Mouse (Mus musculus): Measurements from ENCODE around the gene Cd180.
A peak's percentile ranks its signal among the peaks of the same experiment; 100 is the strongest.

Cd180 gene

DNA sequence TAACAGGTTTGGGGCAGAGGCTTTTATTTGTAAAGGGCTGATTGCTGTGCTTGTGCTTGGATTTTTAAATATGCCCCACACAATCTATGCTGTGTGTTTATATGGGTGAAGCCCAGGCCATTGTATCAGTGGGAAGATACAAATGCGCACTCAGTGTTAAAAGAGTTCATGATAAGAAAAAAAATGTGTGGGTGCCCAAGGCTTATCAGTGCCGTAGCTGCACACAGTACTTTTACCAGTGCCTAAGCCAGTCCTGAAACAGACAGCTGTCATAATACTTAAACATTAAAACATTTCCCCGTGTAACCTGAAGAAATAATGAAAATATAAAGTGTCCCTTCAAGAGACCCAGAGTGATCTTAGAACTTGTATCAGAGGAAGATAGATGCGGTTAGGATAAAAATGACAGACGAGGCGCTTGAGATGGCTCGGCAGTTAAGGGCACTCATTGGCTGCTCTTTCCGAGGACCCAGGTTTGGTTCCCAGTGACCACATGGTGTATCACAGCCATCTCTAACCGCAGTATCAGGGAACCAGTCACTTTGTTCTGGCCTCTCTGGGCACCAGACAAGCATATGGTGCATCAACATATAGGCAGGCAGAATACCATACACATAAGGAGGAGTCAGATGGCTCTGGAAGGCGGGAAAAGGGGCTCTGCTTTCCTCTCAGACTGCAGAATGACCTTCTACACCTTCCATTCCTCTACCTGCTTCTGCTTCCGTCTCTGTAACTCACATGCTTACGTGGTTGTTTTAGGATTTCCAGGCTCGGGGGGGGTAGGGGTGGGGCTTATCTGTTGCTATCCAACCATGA, 46.6 kb downstream of the Cd180 start:
- DNase-seq (ENCODE audit: low spot score in 2 of 2): no peak

DNA sequence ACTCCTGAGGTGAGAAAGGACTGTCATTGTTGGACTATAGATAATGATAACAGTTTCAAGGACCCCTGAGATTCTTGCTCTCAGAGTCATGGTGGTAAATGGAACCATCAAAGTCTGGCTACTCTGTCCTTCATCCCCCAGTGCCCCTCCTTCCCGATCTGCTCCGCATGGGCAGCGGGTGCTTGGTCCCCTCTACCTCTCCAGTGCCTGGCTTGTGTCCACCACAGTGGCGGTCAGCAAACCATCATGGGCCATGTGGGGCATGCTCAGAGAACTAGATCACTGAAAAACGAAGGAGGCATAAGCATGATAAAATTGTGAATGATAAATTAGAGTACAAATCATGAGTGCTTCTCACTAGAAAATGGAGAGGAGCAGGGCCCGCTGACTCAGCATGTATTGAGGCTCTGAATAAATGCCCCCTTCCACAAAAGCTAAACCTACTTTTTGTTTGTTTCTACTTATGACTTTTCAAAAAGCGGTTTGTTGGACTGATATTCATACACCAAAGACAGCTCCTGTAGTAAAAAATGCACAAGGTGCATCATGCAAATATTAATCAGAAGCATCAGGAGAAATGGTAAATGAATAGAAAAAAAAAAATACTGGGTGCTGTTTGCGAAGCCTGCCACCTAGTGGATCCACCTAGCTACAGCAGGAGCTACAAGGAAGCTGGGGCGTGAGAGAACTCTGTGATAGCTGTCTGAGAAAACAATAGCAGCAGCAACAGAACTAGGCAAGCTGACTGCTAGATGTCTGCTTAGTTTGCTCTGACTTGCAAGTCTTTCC, 51.3 kb downstream of the Cd180 start:
- peak in 1 of 2 experiments; percentile 69 for DNase-seq (ENCODE audit: low spot score in 2 of 2)

DNA sequence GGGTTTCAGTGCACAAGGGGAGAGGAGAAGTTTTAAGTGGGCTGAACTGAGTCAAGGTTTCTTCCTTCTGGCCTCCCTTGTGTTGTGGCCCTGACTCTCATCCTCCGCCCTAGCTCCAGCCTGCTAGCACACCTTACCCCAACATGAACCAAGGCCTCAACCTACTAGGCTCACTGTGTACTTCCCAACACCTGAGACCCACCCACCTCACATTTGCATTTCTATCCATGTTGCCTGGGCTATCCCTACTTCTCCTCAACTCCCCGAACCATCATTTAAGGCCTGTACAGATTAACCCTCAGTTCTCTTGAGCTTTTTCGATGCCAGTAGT, 51.9 kb downstream of the Cd180 start:
- no peak for DNase-seq (ENCODE audit: low spot score in 2 of 2)

DNA sequence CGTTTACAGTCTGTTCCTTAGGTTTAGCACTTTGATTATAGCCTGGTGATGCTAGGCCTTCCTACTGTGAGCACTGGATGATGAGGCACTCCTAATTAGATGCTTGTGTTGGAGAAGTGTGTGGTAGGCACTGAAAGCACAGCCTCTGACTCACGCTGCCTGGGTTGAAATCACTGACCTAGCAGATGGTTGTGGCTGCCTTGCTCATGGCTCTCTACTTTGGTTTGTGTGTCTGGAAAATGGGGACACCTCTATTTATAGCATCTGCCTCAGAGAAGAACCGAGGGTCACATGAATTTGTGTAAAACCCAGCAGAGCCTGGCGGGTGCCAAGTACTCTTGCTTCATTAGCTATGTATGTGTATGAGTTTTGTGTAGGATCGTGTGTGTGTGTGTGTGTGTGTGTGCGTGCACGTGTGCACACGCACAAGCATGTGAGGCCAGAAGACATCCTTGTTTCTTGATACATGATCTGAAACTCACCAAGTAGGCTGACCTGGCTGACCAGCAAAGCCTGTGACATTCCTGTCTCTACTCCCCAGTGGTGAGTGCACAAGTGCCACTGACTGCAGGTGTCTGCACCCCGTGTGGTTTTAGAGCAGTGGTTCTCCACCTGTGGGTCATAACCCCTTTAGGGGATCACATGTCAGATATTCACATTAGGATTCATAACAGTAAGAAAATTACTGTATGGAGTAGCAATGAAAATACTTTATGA, 52.4 kb downstream of the Cd180 start:
- no peak for DNase-seq (ENCODE audit: low spot score in 2 of 2)

DNA sequence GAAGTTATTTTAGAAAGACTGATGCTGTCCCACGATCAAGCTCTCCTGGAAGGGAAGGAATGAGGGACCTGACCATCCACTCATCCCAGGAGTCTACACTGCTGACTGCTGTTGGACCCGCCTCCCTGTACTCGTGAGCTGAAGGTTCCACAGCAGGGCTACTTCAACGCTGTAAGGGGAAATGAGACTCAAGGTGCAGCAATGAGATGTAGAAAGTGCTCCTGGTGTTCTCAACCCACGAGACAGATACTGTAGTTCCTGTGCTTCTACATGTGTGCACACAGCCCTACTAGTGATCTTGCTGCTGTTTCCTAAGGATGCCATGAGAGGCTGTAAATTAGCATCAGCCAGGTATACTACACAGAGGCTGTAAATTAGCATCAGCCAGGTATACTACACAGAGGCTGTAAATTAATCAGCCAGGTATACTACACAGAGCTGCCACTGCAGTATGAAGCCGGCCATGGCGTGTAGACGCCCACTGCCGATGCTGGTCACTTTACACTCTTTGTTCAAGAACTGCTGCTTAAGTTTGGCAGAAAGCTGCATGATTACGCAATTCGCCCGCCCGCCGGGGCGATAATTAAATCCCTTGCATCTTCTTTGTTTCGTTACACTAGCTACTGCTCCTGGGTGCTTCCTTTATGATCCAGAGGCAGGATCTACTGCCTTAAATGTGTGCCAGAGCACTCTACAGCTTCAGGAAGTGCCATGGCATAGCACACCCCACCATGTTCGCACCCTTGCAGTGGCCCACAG, 53.6 kb downstream of the Cd180 start:
- DNase-seq (ENCODE audit: low spot score in 2 of 2): no peak

DNA sequence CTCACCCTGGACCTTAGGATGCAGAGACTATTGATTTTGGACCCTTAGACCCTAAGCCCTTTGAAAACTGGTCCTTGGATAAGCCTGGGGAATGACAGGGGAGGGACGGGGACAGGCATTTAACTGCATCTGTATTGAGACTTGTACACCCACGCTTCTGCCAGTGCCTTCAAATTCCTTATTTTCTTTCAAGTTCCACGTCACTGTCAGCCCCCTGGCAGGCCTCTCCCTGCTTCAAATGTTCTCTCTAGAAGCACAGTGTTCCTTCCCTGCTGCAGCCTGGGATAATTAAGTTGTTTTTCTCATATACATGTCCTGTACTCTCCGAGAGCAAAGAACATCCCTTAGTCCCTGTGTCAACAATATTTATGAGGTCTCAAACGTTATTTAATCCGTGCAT, 55.8 kb downstream of the Cd180 start:
- DNase-seq (ENCODE audit: low spot score in 2 of 2): no peak

DNA sequence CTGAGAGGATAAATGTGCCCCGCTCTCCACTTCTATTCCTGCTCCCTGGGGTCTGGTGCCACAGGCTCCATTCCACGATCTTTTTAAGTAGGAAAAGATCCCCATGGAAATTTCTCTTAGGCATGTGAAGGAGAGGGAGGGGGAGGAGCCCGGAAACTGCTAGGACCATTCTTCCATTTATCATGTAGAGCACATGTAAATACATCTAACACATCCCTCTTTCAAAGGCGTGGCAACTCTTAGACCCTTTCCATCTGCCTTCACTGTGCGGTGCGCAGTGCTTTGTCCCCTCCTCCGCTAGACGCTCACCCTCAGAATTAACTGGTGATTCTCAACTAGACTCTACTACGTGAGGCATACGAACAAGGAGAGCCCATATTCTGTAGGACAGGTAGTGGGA, 56.5 kb downstream of the Cd180 start:
- DNase-seq (ENCODE audit: low spot score in 2 of 2): no peak

DNA sequence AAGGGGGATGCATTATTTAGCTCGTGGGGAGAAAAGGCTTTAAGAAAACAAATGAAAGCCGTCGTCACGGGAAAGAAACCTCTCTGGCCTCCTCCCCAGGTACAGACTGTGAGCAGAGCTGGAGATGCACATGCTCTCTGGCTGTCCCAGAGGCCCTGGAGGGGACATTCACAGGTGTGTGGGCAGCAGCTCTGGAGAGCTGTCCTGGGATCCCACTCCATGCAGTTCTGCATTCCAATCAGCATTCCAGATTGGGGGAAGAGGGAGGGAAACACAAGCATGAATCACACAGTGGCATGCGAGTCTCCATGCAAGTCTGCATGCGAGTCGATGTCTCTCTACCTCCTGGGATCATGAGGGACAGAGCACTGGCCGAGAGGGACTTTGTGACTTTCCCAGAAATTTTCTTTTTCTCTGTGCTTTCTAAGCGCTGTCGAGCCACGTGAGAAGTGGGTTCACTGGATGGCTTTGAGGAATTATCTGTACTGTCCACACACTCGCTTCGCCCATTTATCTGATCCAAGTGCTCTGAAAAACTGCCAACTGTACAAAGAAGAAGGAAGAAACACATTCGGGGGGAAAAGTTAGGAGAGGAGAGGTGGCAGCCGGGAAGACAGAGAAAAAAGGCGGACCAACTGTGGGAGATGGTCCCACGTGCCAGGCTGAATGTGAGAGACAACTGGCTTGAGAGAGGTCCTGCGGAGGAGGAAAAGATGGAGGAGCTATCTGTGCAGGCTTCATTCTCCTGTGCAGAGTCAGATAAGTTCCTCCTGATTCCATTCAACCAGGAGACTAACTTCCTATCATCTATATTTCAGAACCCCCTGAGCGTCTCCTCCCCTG, 60.6 kb downstream of the Cd180 start:
- DNase-seq (ENCODE audit: low spot score in 2 of 2): no peak

DNA sequence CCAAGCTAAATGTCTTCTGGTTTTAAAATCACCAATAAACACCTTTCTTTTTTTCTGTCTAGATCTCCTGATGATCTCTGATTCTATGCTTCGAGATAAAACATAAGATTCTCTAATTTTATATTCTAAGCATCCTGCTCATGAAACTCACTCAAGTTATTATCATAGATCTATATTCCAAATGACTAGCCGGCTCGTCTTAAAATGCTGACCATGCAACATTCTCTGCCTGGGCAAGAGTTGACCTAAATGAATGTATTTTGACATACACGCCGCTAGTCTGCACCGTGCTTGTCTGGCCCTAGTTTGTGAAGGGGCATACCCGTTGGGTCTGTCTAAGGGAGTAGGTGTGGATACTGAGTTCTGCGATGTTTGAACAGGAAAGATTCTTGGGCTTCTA, 61.8 kb downstream of the Cd180 start:
- no peak for DNase-seq (ENCODE audit: low spot score in 2 of 2)

DNA sequence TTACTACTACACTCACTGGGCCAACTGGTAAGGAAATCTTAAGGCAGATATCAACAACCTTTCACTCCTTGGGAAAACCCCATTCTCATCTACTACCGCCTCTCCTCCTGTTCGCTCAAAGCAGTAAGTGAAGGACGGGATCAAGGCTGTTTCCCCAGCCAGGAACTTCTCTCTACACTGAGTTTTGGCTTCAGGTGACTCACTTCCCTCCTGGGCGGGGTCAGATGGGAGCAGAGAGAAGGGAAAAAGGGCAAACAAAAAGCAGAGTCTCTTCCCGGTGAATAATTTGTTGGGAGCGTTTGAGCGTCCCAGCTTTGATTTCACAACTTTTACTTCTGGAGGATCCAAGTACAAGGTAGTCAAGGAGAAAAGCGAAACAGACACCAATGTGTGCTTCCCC, 62.7 kb downstream of the Cd180 start:
- DNase-seq (ENCODE audit: low spot score in 2 of 2): no peak

DNA sequence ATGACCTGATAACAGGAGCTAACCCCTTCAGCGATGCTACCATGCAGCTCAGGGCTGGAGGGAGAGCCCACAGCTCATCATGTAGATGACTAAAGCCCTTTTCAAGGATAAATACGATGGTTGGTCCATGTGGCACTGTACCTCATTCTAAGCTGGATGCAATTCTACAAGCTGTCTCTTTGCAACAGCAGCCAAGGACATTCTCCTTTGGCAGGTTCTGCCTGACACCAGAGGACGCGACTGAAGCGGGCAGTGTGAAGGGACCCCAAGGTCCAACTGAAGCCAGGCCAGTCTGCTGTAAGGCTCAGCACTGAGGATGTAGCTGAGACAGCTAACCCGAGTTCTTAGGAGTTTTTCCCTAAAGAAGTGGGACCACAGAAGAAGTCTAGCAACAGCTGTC, 64.7 kb downstream of the Cd180 start:
- no peak for DNase-seq (ENCODE audit: low spot score in 2 of 2)

DNA sequence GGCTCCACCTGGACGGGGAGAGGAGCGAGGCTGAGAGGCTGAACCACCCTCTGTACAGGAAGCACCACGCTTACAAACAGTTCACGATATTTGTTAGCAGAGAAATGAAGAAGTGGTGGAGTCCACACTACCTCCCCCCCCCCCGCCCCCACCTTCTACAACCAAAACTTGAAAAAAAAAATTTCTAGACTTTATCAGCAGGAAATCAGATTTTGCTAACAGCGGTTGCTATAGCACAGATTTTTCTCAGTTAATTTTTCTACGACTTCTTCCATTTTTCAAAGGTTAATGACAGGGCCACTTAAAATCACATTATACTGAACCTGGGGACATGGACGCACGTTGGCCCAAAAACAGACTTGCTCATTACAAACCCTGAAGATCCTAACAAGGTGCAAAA, 68.1 kb downstream of the Cd180 start:
- DNase-seq (ENCODE audit: low spot score in 2 of 2): no peak

DNA sequence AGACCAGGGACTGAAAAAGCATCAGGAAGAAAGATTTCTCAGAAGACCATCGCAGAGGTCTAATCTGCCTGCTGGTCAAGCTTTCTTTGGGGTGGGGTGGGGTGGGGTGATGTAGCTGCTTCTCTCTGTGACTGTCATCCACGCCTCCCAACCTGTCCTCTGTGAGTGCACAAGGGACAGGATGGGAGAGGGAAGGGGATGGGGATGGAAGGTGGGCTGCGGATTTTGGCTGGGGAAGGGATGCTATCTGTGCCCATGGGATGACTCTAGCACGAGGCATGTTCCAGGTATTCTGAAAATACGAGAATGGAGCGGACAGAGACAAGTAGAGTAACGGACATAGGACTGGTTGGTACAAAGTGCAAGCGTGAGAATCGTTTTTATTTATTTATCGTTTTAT, 68.8 kb downstream of the Cd180 start:
- no peak for DNase-seq (ENCODE audit: low spot score in 2 of 2)

DNA sequence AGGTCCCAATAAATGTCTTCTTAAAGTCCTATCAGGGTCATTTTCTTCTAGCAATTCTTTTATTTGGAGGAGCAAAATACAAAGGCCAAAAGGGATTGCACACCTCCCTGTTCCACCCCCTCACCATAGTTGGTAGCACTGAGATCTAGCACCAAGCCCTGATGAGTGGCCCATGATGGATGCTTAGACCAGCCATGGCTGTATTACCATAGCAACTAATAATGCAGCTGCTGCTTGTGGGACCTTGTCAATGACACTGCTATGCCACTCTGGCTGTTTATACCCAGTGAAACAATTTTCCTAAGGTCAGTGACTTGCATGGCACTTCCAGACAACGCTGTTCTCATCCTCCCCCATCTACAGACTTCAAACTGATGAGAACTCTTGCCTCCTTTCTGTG, 70.9 kb downstream of the Cd180 start:
- no peak for DNase-seq (ENCODE audit: low spot score in 2 of 2)

DNA sequence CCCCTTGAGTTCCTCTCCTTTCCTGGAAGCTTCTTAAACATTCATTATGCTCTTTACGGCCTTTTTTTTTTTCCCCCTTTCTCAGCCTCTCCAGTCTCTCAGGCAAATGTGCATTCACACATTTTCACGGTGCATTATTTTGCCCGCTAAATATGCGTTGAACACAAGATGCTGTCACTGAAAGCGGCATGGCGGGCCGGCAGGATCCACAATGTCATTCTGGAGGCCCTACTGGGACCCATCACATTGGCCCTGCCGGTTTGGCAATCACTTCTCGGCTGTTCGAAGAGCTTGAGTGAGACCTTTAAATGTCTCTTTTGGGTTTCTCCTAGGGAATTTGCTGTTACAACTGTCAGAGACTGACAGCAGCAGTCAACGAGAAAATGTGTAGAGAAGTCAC, 71.9 kb downstream of the Cd180 start:
- no peak for DNase-seq (ENCODE audit: low spot score in 2 of 2)

DNA sequence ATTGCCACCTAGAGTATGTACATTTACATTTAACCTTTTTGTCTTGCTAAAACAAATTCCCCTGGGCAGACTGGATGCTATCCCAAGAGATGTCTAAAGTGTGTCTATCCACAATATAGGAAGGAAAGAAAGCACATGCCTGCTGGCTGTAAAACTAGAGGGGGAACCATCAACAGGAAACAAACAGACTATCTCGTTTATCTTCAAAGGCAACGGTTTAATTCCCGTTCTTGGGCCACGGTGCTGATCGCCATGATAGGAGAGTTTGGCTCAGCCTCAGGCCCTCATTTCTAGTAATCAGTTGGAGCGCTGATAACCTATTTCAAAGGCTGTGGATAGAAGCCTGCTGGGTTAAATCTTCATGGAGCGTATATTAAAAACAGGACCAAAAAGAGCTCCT, 73.8 kb downstream of the Cd180 start:
- no peak for DNase-seq (ENCODE audit: low spot score in 2 of 2)

DNA sequence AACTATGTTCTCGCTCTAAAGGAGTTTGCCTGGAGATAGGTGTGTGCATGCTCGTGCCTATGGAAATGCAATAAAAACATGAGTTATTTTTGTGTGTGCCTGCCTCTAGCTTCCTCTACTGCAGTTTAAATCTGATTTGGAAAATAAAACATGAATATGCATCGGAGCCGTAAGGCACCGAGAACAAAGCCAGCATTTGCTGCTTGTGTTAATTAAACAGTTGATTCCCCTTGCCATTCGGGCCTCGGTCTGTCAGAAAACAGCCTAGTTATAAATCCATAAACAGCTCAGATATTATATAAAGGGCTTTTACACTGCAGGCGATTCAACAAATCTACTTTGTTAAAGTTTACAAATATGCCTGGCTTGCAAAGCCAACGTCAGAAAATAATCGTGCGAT, 75.2 kb downstream of the Cd180 start:
- DNase-seq (ENCODE audit: low spot score in 2 of 2): no peak

DNA sequence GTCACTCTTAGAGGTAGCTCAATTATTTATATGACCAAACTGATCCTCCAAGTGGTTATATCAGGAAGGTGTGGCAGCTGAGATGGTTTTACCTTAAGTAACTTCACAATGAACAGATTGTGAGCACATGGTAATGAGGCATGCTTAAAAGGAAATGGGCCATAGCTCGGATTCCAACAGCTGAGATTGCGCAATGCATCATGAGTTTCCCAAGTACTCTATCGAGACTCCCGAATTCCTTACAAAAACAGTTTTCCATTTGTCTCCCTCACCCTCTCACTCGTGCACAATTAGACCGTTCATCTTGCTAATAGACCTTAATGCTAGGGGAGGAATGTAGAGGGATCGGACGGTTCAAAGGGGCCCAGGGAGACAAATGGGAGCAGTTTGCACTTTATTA, 76.8 kb downstream of the Cd180 start:
- DNase-seq (ENCODE audit: low spot score in 2 of 2): no peak

DNA sequence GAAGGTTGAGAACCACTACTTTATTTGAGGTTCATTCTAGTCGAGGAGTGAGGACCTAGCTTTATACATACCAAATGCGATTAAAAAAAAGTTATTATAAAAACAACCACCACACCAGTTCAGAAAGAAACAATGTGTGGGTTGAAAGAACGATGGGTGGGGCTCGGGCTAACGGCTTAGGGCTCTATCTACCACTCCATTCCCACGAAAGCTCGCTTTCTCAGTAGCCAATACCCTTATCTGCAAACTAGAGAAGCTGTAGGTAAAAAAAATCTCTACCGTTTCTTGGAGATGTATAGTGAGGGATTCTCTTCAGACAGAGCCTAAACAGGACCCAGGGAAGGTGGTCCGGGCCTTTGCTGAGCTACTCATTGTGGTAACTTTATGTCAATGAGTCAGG, 79.8 kb downstream of the Cd180 start:
- no peak for DNase-seq (ENCODE audit: low spot score in 2 of 2)

DNA sequence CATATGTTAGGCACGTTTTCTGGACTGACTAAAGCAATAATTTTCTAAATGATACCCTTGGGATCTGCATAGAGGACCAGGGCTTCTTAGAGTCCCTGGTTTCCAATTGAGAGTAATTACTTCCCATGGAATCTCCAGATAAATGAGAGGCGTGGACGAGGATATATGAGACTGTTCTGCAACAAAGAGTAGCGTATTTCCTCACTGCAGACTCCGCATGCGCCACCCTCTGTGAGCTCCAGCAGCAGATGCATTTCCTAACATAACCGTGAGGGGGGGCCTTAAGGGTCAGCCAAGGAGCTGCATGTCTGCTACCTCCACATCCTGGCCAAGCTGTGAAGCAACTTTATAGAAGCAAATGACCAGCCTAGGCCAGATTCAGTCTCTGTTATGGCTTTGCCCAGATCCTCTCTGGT, 81.4 kb downstream of the Cd180 start:
- DNase-seq (ENCODE audit: low spot score in 2 of 2): no peak

DNA sequence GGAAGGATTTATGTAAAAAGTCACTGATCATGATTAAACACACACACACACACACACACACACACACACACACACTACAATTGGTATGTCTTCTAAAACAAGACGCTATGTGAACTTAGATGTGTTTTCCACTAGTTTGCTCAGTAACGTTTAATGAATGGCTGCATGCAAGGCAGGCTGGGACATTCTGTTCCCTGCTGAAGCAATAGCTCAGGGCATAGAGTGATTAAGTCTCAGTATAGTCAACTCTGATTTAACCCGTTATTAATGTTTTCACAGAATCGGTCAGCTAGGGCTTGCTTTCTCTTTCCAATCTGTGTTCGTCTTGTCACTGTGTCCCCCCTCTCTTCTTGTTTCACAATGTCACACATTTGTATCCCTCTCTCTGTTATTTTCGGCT, 82.1 kb downstream of the Cd180 start:
- DNase-seq (ENCODE audit: low spot score in 2 of 2): no peak

Measured in spleen, postnatal 10 days (tissue).